Mouse (Mus musculus) embryonic stem cell, embryonic (primary cell): ENCODE data around the gene Churc1.
"Not testable (repeated sequence)": the region's sequence is repeated elsewhere in the genome, so short reads cannot be mapped to it uniquely, and the experiment has no call there.

Source experiments
- CTCF ChIA-PET, 4 experiments: fragments of 300-600 bp in 2 of 4; fragments of 350-600 bp in 2 of 4; sonication (Branson Sonifier 250); formaldehyde crosslinking; loops; one replicate each; lab custom pipeline; 2022; ENCODE audit warnings: inconsistent platforms in 2 of 4; lab: Charles Lee
- POLR2A ChIA-PET, 4 experiments: fragments of 300-600 bp in 2 of 4; fragments of 350-600 bp in 2 of 4; sonication (Branson Sonifier 250); formaldehyde crosslinking; loops; one replicate each; lab custom pipeline; 2022; ENCODE audit warnings: antibody characterized with exemption in 4 of 4, inconsistent platforms in 1 of 4; lab: Charles Lee

The Churc1 gene

DNA sequence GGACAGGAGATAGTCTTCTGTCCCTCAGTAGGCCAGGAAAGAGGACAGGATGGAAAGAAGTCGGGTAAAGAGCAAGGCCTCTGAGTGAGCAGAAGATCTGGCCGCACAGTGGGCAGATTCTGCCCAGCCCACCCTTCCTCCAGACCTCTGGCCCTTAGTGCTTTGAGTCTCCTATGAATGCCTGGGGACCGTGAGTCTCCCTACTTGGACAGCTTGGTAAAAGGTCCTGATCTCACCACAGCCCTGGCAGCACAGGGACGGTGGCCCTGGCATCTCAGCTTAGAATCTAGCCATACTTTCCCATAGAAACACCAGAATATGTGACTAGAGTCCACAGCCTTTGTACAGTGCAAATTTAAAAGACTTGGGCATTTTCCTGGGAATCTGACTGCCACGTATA is 14.6 kb downstream of the Churc1 start:
- CTCF ChIA-PET, result interaction anchor here in 2 of 4 experiments (0.6 to 0.9 kb wide), 2 partner anchors 36 to 53 kb away, joined by 3 read pairs; no protein-coding TSS in a partner anchor
- POLR2A ChIA-PET, result interaction anchor here in 1 of 4 experiments (1.1 kb wide), 1 partner anchor 229 kb away, joined by 3 read pairs; no protein-coding TSS in a partner anchor

DNA sequence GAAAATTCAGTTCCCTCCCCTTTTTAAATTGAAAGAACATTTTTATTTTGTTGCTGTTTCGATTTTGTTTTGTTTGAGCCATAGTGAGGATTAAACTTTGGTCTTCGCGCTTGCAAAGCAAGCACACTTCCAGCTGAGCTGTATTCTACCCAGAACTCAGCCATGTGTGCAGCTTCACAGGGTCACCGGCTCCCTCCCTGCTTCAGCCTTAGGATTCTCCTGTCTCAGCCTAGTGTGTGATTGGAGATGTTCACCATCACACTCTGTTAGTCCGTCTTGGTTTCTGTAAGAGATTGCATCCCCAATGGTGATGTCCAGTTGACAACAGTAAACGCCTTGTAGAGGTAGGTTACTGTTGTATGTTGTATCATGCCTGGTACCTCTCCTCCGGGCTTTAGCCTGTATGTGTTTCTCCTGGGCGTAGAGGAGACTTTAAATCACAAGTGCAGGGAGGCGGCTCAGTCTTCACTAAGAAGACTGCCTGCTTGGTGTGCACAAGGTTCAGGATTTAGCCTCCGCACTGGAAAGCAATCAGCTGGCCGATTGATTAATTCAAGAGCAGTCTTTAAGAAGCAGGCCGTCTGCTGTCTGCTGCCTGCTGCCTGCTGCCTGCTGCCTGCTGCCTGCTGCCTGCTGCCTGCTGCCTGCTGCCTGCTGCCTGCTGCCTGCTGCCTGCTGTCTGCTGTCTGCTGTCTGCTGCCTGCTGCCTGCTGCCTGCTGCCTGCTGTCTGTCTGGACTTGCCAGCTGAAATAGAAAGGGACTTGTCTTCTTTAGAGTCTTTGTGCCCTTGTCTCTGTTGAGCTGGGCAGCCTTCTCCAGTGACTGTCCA is 15.5 kb downstream of the Churc1 start:
- ChIA-PET POLR2A (interaction anchor here in 1 of 4 experiments (0.6 to 1.1 kb wide), 2 partner anchors 230 to 252 kb away, joined by 3 read pairs; no protein-coding TSS in a partner anchor), CTCF (interaction anchor here in 3 of 4 experiments (0.6 to 0.9 kb wide), 3 partner anchors 13 to 52 kb away, joined by 3 to 5 read pairs (median 3); no protein-coding TSS in a partner anchor)

DNA sequence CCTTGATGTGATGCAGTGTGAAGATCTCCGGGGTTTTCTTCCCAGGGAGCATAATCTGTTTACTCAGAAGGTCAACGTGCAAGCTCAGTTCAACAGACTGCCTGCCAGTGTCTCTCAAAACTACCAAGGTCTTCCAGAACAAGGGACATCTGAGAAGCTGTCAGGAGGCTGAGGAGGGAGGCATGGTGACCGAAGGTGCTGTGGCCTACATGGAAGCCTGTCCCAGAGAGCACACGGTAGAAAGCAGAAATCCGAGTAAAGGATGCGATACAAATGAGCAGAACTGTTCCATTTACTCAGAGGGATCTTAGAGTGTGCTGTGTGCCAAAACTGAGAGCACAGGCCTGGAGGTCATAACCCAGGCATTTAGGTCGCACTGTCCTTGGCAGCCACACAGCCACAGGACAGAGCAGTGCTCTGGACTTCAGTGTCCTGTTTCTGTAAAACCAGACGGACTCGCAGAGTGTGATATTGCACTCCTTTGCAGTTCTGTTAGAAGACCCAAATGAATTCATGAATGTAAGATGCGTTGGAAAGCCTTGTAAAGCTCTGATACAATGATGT is 18.8 kb downstream of the Churc1 start:
- ChIA-PET POLR2A (interaction anchor here in 2 of 4 experiments (0.6 to 1.8 kb wide), 6 partner anchors 10 to 380 kb away, joined by 3 to 7 read pairs (median 3); partner anchors contain the start of genes Gpx2 (in 2 of the 2) and Hspa2 (in 1 of the 2)), CTCF (interaction anchor here in 1 of 4 experiments (1.6 kb wide), 1 partner anchor 32 kb away, joined by 8 read pairs; no protein-coding TSS in a partner anchor)

DNA sequence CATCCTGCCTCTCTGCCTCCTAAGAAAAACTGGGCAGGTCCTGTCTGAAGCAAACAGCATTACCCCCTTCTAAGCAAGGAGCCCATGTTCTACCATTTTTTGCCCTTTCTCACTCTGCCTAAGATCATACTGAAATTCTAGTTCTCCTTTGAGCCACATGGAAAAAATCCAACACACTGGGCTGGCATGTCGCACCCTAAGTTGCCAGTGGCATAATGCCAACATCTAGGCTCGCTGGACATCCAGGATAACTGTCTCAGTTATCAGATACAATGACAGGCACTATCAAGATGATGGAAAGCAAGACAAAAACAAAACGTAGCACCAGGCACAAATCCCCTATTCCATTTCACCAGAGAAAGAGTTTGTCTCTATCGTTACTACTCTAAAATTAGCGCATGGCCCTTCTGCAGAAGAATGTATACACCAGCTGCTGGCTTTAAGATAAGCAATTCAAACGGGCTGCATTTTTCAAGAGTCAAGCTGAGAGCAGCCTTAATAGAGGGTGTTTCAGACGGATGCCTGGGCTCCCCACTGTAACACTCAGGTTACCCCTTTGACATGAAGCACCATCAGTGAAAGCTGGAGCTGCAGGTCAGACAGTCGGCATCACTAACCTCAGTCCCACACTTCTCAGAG is 25.2 kb downstream of the Churc1 start:
- CTCF ChIA-PET, result no interaction called here
- POLR2A ChIA-PET, result no interaction called here

DNA sequence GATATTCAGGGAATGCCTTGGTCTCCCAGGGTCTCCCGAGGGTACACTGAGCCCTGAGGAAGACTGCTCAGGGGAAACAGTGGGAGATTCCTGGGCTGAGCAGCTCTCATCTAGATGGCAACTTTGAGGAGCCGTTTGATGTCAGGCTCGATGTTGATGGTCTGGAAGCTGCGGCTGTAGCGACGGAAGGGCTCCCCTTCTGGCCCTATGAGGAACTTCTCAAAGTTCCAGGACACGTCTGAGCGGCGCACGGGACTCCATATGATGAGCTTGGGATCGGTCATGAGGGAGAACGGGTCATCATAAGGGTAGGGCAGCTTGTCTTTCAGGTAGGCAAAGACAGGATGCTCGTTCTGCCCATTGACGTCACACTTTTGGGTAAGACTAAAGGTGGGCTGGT is 27.2 kb downstream of the Churc1 start:
- POLR2A ChIA-PET, result not testable (repeated sequence)
- CTCF ChIA-PET, result interaction anchor here in 2 of 4 experiments (0.7 to 1.0 kb wide), 3 partner anchors 11 to 201 kb away, joined by 3 to 4 read pairs (median 3); no protein-coding TSS in a partner anchor

DNA sequence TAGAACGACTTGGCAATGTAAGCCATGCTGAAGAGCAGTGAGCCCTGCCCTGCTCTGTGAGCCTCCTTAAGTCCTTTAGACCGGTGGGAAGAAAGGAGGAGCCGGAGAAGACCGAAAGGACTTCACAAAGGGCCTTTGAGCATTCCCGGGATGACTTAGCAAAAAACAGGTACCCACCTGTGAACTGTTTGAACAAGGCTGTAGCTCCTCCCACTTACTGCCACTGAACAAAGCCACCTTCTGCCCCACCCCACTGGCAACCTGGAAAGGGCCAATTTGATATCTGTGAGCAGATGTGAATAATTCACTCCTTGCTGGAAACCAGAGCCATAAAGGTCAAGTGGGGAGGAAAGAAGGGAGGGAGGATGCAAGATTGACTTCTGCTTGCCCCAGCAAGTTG is 30.0 kb downstream of the Churc1 start, which contains the start of gene Gpx2:
TSS of gene Gpx2 (minus strand) at position 205 of the 400 bp plus-strand sequence.
- CTCF ChIA-PET, result interaction anchor here in 2 of 4 experiments (0.9 to 1.8 kb wide), 2 partner anchors 9 kb away, joined by 3 to 6 read pairs; no protein-coding TSS in a partner anchor
- POLR2A ChIA-PET, result interaction anchor here in 2 of 4 experiments (0.8 to 2.1 kb wide), 16 partner anchors 9 to 442 kb away, joined by 3 to 10 read pairs (median 3); partner anchors contain the start of gene Fut8 (in 1 of the 2)

DNA sequence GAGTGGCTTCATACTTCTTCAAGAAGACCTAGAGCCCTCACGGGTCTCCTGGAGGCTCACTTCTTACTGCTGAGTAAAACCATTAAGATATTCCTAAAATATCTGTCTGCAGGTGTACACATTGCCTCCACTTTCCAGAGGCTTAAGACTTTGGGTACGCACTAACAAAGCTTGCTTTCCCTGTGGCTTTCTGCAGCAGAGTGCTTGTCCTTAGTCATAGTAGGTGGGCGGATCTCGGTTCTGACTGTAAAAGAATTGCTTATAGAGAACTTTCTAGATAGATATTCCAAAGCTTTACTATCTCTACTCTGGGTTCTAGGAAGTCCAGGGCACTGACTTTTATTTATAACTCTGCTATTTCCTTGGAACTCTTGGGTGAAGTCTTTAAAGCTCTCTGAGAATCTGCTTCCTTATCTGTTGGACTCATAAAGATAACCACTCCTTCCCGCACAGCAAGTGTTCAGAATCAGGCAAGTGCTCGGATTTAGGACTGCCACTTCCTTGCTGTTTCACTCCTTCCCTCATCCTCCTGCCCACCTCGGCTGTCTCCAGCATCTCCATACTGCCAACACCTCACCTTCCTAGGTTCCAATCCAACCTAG is 31.7 kb downstream of the Churc1 start:
- ChIA-PET CTCF (interaction anchor here in 1 of 4 experiments (1.0 to 1.1 kb wide), 2 partner anchors 9 to 36 kb away, joined by 3 read pairs; no protein-coding TSS in a partner anchor), POLR2A (interaction anchor here in 3 of 4 experiments (0.6 to 1.6 kb wide), 11 partner anchors 9 to 201 kb away, joined by 3 to 8 read pairs (median 4); partner anchors contain the start of gene Max (in 1 of the 3))

DNA sequence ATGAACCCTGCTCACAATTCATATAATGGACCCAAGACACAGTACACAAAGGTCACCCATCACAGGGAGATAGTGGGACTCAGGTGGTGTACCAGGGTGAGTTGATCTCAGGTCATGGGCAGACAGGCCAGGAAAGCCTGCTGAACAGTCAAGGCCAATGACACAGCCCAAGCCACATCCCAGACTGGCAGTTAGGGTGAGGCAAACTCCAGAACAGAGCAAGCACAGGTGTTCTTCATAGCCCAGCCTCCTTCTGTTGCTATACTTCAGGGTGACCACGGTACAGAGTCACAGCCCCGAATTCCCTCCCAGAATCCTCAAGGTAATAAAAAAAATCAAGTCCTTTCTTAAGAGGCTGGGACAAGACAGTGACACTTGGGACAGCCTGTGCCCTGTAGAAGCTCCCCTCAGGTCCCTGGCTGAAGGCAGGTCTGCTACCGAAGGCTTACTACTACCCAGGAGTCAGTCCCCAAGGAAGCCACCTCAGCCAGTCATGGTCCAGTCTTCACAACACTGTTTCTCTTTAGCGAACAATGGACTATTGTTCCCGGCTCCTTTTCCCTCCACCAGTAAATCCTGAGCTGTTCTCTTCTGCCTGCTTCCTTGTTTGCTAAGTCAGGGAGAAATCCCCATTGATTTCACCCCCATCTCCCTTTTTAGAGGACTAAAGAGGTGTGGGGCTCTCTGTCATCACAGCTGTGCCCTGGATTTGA is 32.8 kb downstream of the Churc1 start:
- CTCF ChIA-PET, result interaction anchor here in 2 of 4 experiments (0.5 to 1.1 kb wide), 3 partner anchors 11 to 1739 kb away, joined by 3 to 4 read pairs (median 3); no protein-coding TSS in a partner anchor
- POLR2A ChIA-PET, result interaction anchor here in 3 of 4 experiments (0.6 to 1.5 kb wide), 7 partner anchors 24 to 249 kb away, joined by 3 to 4 read pairs (median 3); partner anchors contain the start of gene Rab15 (in 1 of the 3)

DNA sequence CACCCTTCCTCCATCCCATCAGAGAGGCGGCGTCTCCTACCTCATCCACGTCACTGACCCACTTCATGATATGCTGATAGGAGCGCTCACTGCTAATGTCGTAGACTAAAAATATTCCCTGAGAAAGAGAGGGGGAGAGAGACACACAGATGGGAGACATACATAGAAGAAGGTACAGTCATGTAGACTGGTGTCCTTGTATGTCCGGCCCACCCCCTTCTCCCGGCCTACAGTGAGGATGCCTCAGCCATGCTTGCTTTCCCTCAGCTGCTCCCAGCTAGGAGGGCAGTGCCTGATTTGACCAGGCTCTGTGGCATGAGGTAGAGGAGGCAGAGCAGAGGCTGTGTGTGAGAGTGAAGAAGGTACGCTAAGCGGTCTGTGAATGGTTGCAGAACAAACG is 37.7 kb downstream of the Churc1 start:
- ChIA-PET POLR2A (interaction anchor here in 2 of 4 experiments (1.6 to 1.9 kb wide), 2 partner anchors 15 to 19 kb away, joined by 5 to 9 read pairs; partner anchors contain the start of gene Rab15 (in 1 of the 2)), CTCF (interaction anchor here in 1 of 4 experiments (0.6 kb wide), 1 partner anchor 283 kb away, joined by 3 read pairs; no protein-coding TSS in a partner anchor)

DNA sequence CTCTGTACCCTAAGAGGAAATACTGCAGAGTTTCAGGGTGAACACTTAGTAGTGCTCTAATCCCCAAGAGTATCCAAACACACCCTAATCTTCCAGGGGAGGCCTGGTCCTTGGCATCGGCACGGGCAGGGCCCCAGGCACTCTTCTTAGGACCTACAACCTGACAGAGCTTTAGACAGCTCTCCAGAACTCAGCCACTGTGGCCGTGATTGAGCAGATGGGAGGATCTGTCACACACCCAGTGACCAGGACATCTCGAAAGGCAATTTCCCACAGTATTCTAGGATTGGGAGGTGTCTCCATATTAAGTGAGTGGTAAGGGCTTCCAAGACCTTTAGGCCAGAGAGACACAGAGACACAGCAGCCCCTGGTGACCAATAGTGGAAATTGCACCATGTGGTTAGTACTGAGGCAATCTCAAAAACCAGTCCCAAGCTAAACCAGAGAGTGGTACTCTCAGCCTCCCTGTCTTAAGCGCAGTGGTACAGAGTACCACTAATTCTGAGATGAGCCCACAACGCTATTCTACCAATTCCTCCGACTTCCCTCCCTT is 38.4 kb downstream of the Churc1 start:
- CTCF ChIA-PET, result interaction anchor here (0.5 to 1.9 kb wide), 25 partner anchors 8 to 318 kb away, joined by 3 to 6 read pairs (median 3); partner anchors contain the start of genes Gpx2 (in 2 of the 4), Churc1 (in 1 of the 4) and Fntb (in 1 of the 4)
- POLR2A ChIA-PET, result interaction anchor here in 2 of 4 experiments (0.6 to 1.9 kb wide), 7 partner anchors 9 to 109 kb away, joined by 3 to 9 read pairs (median 3); partner anchors contain the start of genes Gpx2 (in 2 of the 2) and Rab15 (in 1 of the 2)

DNA sequence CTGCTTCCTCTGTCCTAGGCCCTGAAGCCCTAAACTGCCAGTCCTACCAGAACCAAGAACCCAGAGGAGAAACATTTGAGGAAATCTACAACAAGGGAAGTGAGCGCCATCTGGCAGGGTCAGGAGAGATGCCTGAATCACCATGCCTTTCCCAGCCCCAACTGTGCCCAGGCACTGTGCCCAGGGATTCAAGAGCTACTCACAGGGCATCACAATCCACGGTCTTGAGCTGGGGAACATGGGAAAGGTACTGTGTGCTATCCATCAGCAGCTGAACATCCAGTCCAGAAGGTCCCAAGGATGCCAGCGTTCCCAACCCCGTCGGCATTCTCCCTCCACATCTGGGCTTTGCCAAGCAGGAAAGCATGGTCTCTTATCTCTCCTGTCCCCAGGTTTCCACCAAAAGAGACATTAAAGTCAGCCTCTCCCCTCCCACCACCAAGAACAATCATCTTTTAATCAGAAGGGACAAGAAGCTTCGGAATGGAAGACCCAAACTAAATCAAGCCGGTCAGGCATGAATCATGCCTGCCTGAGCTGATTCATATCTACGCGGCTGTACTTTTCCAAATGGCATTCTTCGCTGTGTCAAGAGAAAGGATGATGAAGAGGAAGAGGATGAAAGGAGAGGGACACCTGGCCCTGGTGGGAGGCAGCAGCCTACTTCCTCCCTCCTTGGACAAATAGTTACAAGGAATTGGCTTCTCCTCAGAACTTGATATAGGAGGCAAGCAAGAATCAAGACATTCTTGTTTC is 39.9 kb downstream of the Churc1 start:
- ChIA-PET POLR2A (interaction anchor here in 2 of 4 experiments (0.8 to 2.1 kb wide), 5 partner anchors 9 to 32 kb away, joined by 3 to 9 read pairs (median 4); partner anchors contain the start of gene Gpx2 (in 1 of the 2)), CTCF (interaction anchor here in 3 of 4 experiments (1.1 to 1.9 kb wide), 6 partner anchors 9 to 213 kb away, joined by 3 to 6 read pairs (median 4); partner anchors contain the start of gene Gpx2 (in 1 of the 3))

DNA sequence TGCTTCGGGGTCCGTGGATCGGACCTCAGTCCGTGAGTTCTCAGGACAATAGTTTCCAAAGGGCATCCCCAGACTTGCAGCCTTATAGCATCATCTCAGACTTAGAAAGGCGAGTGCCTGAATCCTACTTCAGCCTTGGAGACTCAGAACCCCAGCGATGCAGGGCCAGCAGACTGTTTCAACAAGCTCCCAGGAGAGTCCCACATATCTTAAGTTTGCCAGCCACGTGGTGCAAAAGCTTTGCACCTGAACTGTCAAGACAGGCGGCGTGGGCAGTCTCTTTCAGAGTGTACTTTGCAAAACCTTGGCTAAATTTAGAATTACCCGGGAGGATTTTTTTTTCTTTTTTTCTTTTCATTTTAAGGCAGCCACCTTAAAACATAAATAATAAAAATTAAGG is 42.5 kb downstream of the Churc1 start:
- ChIA-PET CTCF (no interaction called here), POLR2A (no interaction called here)

DNA sequence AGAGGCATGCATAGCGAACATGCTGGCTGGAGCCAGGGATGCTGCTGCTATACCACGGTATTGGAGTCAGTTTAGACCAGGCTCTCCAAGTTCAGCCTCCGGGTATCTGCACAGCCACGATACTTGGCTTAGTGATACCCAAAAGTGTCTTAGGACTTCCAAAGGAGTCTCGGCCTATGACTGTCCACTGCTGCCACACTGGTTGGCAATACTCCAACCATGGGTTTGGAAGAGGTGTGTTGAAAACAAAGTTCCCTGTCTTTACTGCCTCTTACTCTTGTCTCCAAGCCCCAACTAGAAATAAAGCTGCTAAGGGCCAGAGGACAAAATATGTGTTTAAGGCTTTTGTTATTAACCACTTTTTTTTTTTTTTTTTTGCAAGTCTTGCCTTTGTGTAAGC is 45.2 kb downstream of the Churc1 start:
- ChIA-PET POLR2A (interaction anchor here in 1 of 4 experiments (0.5 to 1.5 kb wide), 5 partner anchors 9 to 274 kb away, joined by 3 to 5 read pairs (median 4); partner anchors contain the start of gene Rab15), CTCF (no interaction called here)

DNA sequence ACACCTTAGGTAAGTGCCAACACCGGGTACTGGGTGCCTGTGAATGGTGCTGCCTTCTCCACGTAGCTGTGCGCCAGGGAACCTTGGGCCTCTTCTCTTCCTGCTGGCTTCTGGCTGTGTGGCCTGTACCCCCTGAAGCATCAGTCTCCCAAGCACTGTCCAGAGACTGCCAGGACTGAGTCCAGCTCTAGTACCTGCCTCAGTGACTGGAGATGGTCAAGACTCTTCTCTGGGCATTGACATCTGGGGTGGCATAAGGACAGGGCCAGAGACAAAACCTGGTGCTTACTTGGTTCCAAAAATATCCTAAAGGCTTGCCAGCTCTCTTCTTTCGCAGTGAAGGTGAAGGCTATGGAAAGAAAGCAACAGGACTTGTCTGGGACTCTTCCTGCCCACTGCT is 45.7 kb downstream of the Churc1 start:
- ChIA-PET CTCF (no interaction called here), POLR2A (interaction anchor here in 1 of 4 experiments (1.1 to 1.5 kb wide), 2 partner anchors 8 to 10 kb away, joined by 3 to 4 read pairs; no protein-coding TSS in a partner anchor)

DNA sequence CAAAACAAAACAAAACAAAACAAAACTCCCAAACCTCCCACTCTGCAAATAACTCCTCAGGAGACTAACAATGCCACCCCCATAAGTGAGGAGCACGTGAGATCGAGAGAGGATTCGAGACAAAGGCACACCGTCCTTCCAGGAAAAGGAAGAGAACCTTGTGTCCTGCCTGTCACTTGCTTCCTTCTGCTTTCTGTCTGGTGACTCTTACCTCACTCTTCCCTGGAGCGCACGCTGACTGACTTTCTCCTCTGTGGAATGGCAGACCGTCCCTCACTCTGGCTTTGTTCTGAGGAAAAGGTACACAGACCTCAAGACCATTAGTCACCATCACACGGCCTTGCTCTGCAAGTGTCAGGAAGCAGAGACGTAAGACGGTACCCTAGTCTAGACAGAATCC is 48.2 kb downstream of the Churc1 start:
- ChIA-PET CTCF (interaction anchor here in 2 of 4 experiments (0.5 to 1.3 kb wide), 4 partner anchors 10 to 822 kb away, joined by 3 to 7 read pairs (median 4); no protein-coding TSS in a partner anchor), POLR2A (interaction anchor here in 3 of 4 experiments (0.7 to 1.5 kb wide), 6 partner anchors 8 to 32 kb away, joined by 3 to 4 read pairs (median 3); partner anchors contain the start of gene Rab15 (in 1 of the 3))
